Mouse (Mus musculus): ENCODE results near the gene Akap7. TPM values are rescaled to one million over a fixed set of nuclear protein-coding genes. Genes with fewer than 3 reads are reported as not detected.

Akap7 gene
- polyA plus RNA-seq, 1 experiment from 2014 or later = 22.2 TPM

GRCm38 (mm10) chr10:25213716-25214115, 94.0 kb downstream of the Akap7 start:
- H3K27me3 ChIP-seq (ENCODE audit: control insufficient read depth, insufficient read depth, low read length) = no peaks in the 10 kb centered on the region
- ATAC-seq (ENCODE audit: insufficient number of reproducible peaks, low FRiP score, low TSS enrichment, low read depth) (no peak), DNase-seq (ENCODE audit: low spot score) (no peak)
- no peak overlapping the region for H3K4me3 ChIP-seq (ENCODE audit: low read depth, low read length)
- H3K9ac ChIP-seq (ENCODE audit: low read length) = no peak overlapping the region
- no peaks in the 10 kb centered on the region for H3K4me1 ChIP-seq (ENCODE audit: control insufficient read depth, insufficient read depth, low read length)
- H3K27ac ChIP-seq (replicated peaks; ENCODE audit: low read depth, low read length) = no peak overlapping the region
- H3K9me3 ChIP-seq (ENCODE audit: control insufficient read depth, low read length) = no peaks in the 10 kb centered on the region
- 92% methylated on average over 4 of the region's 4 CpGs for WGBS
- no peaks in the 10 kb centered on the region for H3K36me3 ChIP-seq (ENCODE audit: control insufficient read depth, insufficient read depth, low read length)
- no peak overlapping the region for H3K4me2 ChIP-seq (ENCODE audit: low read depth, severe bottlenecking)

GRCm38 (mm10) chr10:25208619-25209018, 99.1 kb downstream of the Akap7 start:
- Histone ChIP-seq H3K27ac (replicated peaks; ENCODE audit: low read depth, low read length) (no peak overlapping the region), H3K36me3 (ENCODE audit: control insufficient read depth, insufficient read depth, low read length) (no peaks in the 10 kb centered on the region), H3K4me2 (ENCODE audit: low read depth, severe bottlenecking) (no peak overlapping the region), H3K9ac (ENCODE audit: low read length) (no peak overlapping the region), H3K9me3 (ENCODE audit: control insufficient read depth, low read length) (no peaks in the 10 kb centered on the region), H3K4me3 (ENCODE audit: low read depth, low read length) (no peak overlapping the region), H3K4me1 (ENCODE audit: control insufficient read depth, insufficient read depth, low read length) (no peaks in the 10 kb centered on the region), H3K27me3 (ENCODE audit: control insufficient read depth, insufficient read depth, low read length) (no peaks in the 10 kb centered on the region)
- no peak for ATAC-seq (ENCODE audit: insufficient number of reproducible peaks, low FRiP score, low TSS enrichment, low read depth)
- DNase-seq (ENCODE audit: low spot score) = no peak
- WGBS = 75% methylated on average over 7 of the region's 7 CpGs

- Histone ChIP-seq H3K9ac (ENCODE audit: low read length) (no peak overlapping the region), H3K4me3 (ENCODE audit: low read depth, low read length) (no peak overlapping the region), H3K4me1 (ENCODE audit: control insufficient read depth, insufficient read depth, low read length) (no peaks in the 10 kb centered on the region), H3K27me3 (ENCODE audit: control insufficient read depth, insufficient read depth, low read length) (no peaks in the 10 kb centered on the region), H3K36me3 (ENCODE audit: control insufficient read depth, insufficient read depth, low read length) (no peaks in the 10 kb centered on the region), H3K9me3 (ENCODE audit: control insufficient read depth, low read length) (no peaks in the 10 kb centered on the region), H3K27ac (replicated peaks; ENCODE audit: low read depth, low read length) (no peak overlapping the region), H3K4me2 (ENCODE audit: low read depth, severe bottlenecking) (no peak overlapping the region)
- DNase-seq (ENCODE audit: low spot score) = no peak
- no peak for ATAC-seq (ENCODE audit: insufficient number of reproducible peaks, low FRiP score, low TSS enrichment, low read depth)
- 43% methylated on average over 6 of the region's 6 CpGs for WGBS
These were observed 99.8 kb downstream of the Akap7 start for GRCm38 (mm10) chr10:25207866-25208265.

GRCm38 (mm10) chr10:25200691-25201090, 107.0 kb downstream of the Akap7 start:
- H3K4me1 ChIP-seq (ENCODE audit: control insufficient read depth, insufficient read depth, low read length) = peaks cover 6% of the 10 kb centered on the region
- H3K9ac ChIP-seq (ENCODE audit: low read length) = no peak overlapping the region
- no peak overlapping the region for H3K27ac ChIP-seq (replicated peaks; ENCODE audit: low read depth, low read length)
- ATAC-seq (ENCODE audit: insufficient number of reproducible peaks, low FRiP score, low TSS enrichment, low read depth) (no peak), DNase-seq (ENCODE audit: low spot score) (no peak)
- no peak overlapping the region for H3K4me2 ChIP-seq (ENCODE audit: low read depth, severe bottlenecking)
- no peaks in the 10 kb centered on the region for H3K9me3 ChIP-seq (ENCODE audit: control insufficient read depth, low read length)
- 82% methylated on average over 7 of the region's 7 CpGs for WGBS
- no peaks in the 10 kb centered on the region for H3K27me3 ChIP-seq (ENCODE audit: control insufficient read depth, insufficient read depth, low read length)
- H3K4me3 ChIP-seq (ENCODE audit: low read depth, low read length) = no peak overlapping the region
- H3K36me3 ChIP-seq (ENCODE audit: control insufficient read depth, insufficient read depth, low read length) = no peaks in the 10 kb centered on the region

GRCm38 (mm10) chr10:25199510-25200353, 107.9 kb downstream of the Akap7 start:
- WGBS = 16% methylated on average over 32 of the region's 32 CpGs
- H3K27ac ChIP-seq (replicated peaks; ENCODE audit: low read depth, low read length) = no peak overlapping the region

GRCm38 (mm10) chr10:25198575-25198974, 109.1 kb downstream of the Akap7 start:
- H3K9ac ChIP-seq (ENCODE audit: low read length) = no peak overlapping the region
- H3K9me3 ChIP-seq (ENCODE audit: control insufficient read depth, low read length) = no peaks in the 10 kb centered on the region
- no peak for DNase-seq (ENCODE audit: low spot score)
- H3K4me1 ChIP-seq (ENCODE audit: control insufficient read depth, insufficient read depth, low read length) = peaks cover 6% of the 10 kb centered on the region
- H3K36me3 ChIP-seq (ENCODE audit: control insufficient read depth, insufficient read depth, low read length) = no peaks in the 10 kb centered on the region
- H3K27ac ChIP-seq (replicated peaks; ENCODE audit: low read depth, low read length) = no peak overlapping the region
- H3K4me3 ChIP-seq (ENCODE audit: low read depth, low read length) = no peak overlapping the region
- ATAC-seq (ENCODE audit: insufficient number of reproducible peaks, low FRiP score, low TSS enrichment, low read depth) = no peak
- H3K4me2 ChIP-seq (ENCODE audit: low read depth, severe bottlenecking) = no peak overlapping the region
- WGBS = 79% methylated on average over 12 of the region's 12 CpGs
- no peaks in the 10 kb centered on the region for H3K27me3 ChIP-seq (ENCODE audit: control insufficient read depth, insufficient read depth, low read length)

More at GRCm38 (mm10) chr10:25199510-25200353, 107.9 kb downstream of the Akap7 start:
- no peaks in the 10 kb centered on the region for H3K9me3 ChIP-seq (ENCODE audit: control insufficient read depth, low read length)
- ATAC-seq (ENCODE audit: insufficient number of reproducible peaks, low FRiP score, low TSS enrichment, low read depth) = no peak
- peak; percentile 71 for DNase-seq (ENCODE audit: low spot score)
- peak overlapping the region; percentile 72 for H3K4me2 ChIP-seq (ENCODE audit: low read depth, severe bottlenecking)
- no peaks in the 10 kb centered on the region for H3K27me3 ChIP-seq (ENCODE audit: control insufficient read depth, insufficient read depth, low read length)
- H3K4me1 ChIP-seq (ENCODE audit: control insufficient read depth, insufficient read depth, low read length) = peaks cover 6% of the 10 kb centered on the region
- no peaks in the 10 kb centered on the region for H3K36me3 ChIP-seq (ENCODE audit: control insufficient read depth, insufficient read depth, low read length)
- peak overlapping the region; percentile 36 for H3K4me3 ChIP-seq (ENCODE audit: low read depth, low read length)
- peak overlapping the region; percentile 65 for H3K9ac ChIP-seq (ENCODE audit: low read length)

- no peaks in the 10 kb centered on the region for H3K9me3 ChIP-seq (ENCODE audit: control insufficient read depth, low read length)
- no peak overlapping the region for H3K4me3 ChIP-seq (ENCODE audit: low read depth, low read length)
- peaks cover 6% of the 10 kb centered on the region for H3K4me1 ChIP-seq (ENCODE audit: control insufficient read depth, insufficient read depth, low read length)
- no peaks in the 10 kb centered on the region for H3K27me3 ChIP-seq (ENCODE audit: control insufficient read depth, insufficient read depth, low read length)
- WGBS = 70% methylated on average over 9 of the region's 9 CpGs
- H3K27ac ChIP-seq (replicated peaks; ENCODE audit: low read depth, low read length) = no peak overlapping the region
- no peak overlapping the region for H3K4me2 ChIP-seq (ENCODE audit: low read depth, severe bottlenecking)
- H3K9ac ChIP-seq (ENCODE audit: low read length) = no peak overlapping the region
- ATAC-seq (ENCODE audit: insufficient number of reproducible peaks, low FRiP score, low TSS enrichment, low read depth) (no peak), DNase-seq (ENCODE audit: low spot score) (no peak)
- H3K36me3 ChIP-seq (ENCODE audit: control insufficient read depth, insufficient read depth, low read length) = no peaks in the 10 kb centered on the region
These were observed 109.6 kb downstream of the Akap7 start for GRCm38 (mm10) chr10:25198048-25198447.

DNA sequence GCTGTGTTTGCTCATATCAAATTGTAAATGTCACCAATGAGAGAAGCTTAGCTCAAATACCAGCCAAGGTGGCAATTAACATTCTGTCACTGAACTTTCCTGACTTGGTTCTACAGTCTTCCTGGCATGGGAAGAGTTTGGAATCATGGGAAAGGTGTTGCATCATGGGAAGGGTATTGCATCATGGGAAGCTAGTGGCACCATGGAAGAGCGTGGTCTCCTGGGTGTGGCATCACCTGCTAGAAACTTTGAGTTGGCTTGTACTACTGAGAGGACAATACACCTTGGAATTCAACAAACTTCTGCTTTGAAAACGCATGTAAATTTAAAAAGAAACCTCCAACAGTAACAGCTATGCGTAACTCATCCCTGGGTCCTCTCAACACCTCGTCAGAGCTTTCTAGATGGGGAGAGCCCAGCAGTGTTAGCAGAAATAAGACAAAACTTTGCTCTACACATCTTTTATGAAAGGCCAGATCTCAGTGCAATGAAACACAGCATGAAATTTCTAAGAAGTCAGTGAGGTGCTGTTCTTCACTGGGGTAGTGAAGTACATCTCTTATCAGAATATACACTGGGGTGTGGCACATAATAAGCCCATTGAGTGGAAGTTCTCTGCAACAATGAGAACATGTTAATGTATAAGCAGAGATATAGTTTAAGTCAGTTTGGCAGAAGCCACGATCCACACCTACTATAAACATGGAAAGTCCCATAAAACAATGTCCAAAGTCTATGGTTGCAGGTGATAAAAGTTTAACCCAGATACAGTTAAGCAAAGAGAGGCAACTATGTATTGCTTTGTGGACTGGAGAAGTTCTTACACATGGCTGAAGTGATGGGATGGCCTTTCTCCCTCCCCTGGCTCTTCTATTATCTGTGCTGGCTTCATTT, 115.2 kb downstream of the Akap7 start:
- Histone ChIP-seq H3K9me3 (ENCODE audit: control insufficient read depth, low read length) (no peaks in the 10 kb centered on the region), H3K9ac (ENCODE audit: low read length) (no peak overlapping the region), H3K36me3 (ENCODE audit: control insufficient read depth, insufficient read depth, low read length) (no peaks in the 10 kb centered on the region), H3K4me1 (ENCODE audit: control insufficient read depth, insufficient read depth, low read length) (no peaks in the 10 kb centered on the region), H3K27me3 (ENCODE audit: control insufficient read depth, insufficient read depth, low read length) (no peaks in the 10 kb centered on the region), H3K4me2 (ENCODE audit: low read depth, severe bottlenecking) (no peak overlapping the region), H3K27ac (replicated peaks; ENCODE audit: low read depth, low read length) (no peak overlapping the region), H3K4me3 (ENCODE audit: low read depth, low read length) (no peak overlapping the region)
- DNase-seq (ENCODE audit: low spot score) (no peak), ATAC-seq (ENCODE audit: insufficient number of reproducible peaks, low FRiP score, low TSS enrichment, low read depth) (no peak)
- 87% methylated on average over 5 of the region's 5 CpGs for WGBS

All from limb, embryonic 11.5 days (tissue).